Mouse (Mus musculus) MEL (cell line): ENCODE measurements around the gene Kazn.

ENCODE experiments used
- CTCF ChIP-seq, 3 experiments: IDR thresholded peaks in 2 of 3; conservative IDR thresholded peaks in 1 of 3; 2 replicates each; pipeline ENCODE4 v1.5.1; 2011 to 2012; ENCODE audit warnings: low read length in 3 of 3, low read depth in 2 of 3, mild to moderate bottlenecking in 2 of 3, improper control_type of control experiment in 1 of 3, inconsistent platforms in 1 of 3, mixed read lengths in 1 of 3, moderate library complexity in 1 of 3; ENCODE audit not compliant: control insufficient read depth in 1 of 3, insufficient read depth in 1 of 3, poor library complexity in 1 of 3, severe bottlenecking in 1 of 3
- EP300 ChIP-seq, 2 experiments: IDR thresholded peaks; 2 replicates each; pipeline ENCODE4 v1.6.1; 2011; ENCODE audit warnings: improper control_type of control experiment in 2 of 2, low read length in 2 of 2, low read depth in 1 of 2, mild to moderate bottlenecking in 1 of 2
- MEF2A ChIP-seq: IDR thresholded peaks from 2 replicates; pipeline ENCODE4 v1.6.1; 2014; ENCODE audit warnings: low read depth, mild to moderate bottlenecking, inconsistent platforms, low read length, improper control_type of control experiment; ENCODE audit not compliant: poor library complexity, insufficient replicate concordance, severe bottlenecking; ENCODE audit errors: extremely low read depth
- POLR2A ChIP-seq, 2 experiments: IDR thresholded peaks; 2 replicates each; pipeline ENCODE4 v1.6.1; 2011 to 2012; ENCODE audit warnings: low read length in 2 of 2, mild to moderate bottlenecking in 2 of 2, control low read depth in 1 of 2, improper control_type of control experiment in 1 of 2, low read depth in 1 of 2, moderate library complexity in 1 of 2; ENCODE audit not compliant: control insufficient read depth in 1 of 2, insufficient read depth in 1 of 2, poor library complexity in 1 of 2

DNA sequence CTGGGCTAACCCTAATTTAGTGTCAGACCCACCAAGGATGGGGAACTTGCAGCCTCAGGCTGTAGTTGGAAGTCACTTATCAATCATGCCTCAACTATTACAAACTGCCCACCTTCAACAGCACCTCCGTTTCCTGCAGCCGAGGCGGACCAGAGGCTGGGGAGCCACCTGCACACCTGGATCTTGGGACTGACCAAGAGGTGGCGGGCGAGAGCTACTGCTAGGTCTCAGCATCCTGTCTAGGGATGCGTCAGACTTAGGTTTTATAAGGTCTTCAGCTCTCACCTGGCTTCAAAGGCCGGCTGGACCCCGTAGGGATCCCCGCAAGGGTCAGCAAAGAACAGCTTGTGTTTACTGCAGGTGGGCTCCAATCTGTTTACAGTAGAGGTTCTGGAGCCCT is 90.0 kb downstream of the Kazn start:
- TF ChIP-seq CTCF (IDR thresholded peaks at IDR 0.05 in 2 of 3, conservative IDR thresholded peaks at IDR 0.05 in 1 of 3; ENCODE audit: control insufficient read depth in 1 of 3, insufficient read depth in 1 of 3, low read depth in 2 of 3, low read length in 3 of 3, poor library complexity in 1 of 3, severe bottlenecking in 1 of 3) (no peak), POLR2A (IDR thresholded peaks at IDR 0.05; ENCODE audit: control insufficient read depth in 1 of 2, insufficient read depth in 1 of 2, low read depth in 1 of 2, low read length in 2 of 2, poor library complexity in 1 of 2) (no peak), MEF2A (no peak), EP300 (IDR thresholded peaks at IDR 0.05; ENCODE audit: low read depth in 1 of 2, low read length in 2 of 2) (no peak)
